Comparison of ENCODE assay signal across 19 mouse cellular contexts in the genomic region with DNA sequence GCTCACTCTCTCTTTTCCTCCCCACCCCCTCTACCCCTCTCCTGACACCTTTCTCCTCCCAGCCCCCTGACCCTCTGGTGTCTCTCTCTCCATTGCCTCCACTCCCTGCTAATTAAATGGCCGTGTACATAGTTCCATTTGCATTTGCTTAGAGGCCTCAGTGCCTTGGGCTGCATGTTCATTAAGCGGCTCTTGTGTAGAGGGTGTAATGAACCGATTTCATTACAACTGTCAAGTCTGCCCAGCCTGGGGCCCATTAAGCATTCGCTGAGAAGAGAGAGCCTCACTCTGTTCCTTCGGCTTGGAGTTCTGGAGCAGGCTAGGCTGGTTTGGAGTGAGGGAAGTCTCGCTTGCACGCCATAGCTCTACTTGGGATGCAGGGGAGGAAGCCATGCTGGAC.
DNase-seq lines count a peak whose midpoint lies in the region; ATAC-seq and TF ChIP-seq lines count a peak whose summit lies in the region.
"Had no signal": no experiment of that assay in that cellular context is flagged by ENCODE, and none has a peak within 500 bp of the region (broad histone marks: within the 10 kb centered on the region; RNA-seq: fewer than 3 reads in every experiment).

No protein-coding gene starts in this region.

- intact Hi-C loops in heart, adult 2 months (cut with DNase I): no loop called here
- intact Hi-C loops in gastrocnemius, postnatal 36 days (cut with DNase I): no loop called here

- H3K4me3 ChIP-seq in hindbrain, embryonic 12.5 days: no peak overlapping the region
- no peak overlapping the region for H3K4me3 ChIP-seq in neural tube, embryonic 12.5 days
- H3K4me3 ChIP-seq in heart, adult 2 months: no peak overlapping the region
- H3K4me3 ChIP-seq: embryonic facial prominence, embryonic 12.5 days had no signal

- TF ChIP-seq EP300 in heart, adult 2 months (IDR thresholded peaks at IDR 0.05; ENCODE audit: insufficient read depth, low read depth, low read length): no peak

- peaks cover 16% of the 10 kb centered on the region; the same call in 1 of the 2 replicates for H3K9me3 ChIP-seq in hindbrain, embryonic 12.5 days (replicated peaks)
- peaks cover 14% of the 10 kb centered on the region for H3K9me3 ChIP-seq in neural tube, embryonic 12.5 days

- peak; percentile 82 for ATAC-seq in hindbrain, embryonic 12.5 days (ENCODE audit: low FRiP score)
- ATAC-seq in neural tube, embryonic 12.5 days (ENCODE audit: low FRiP score, low read depth): peak; percentile 81
- ATAC-seq: activated CD4-positive, CD25-positive, alpha-beta regulatory T cell, adult 4 months; intestine, postnatal 0 days had no signal

- no peaks in the 10 kb centered on the region for H3K79me2 ChIP-seq in heart, adult 2 months (replicated peaks; ENCODE audit: control insufficient read depth, insufficient read depth, low read length)

- H3K4me1 ChIP-seq in hindbrain, embryonic 12.5 days: peaks cover 35% of the 10 kb centered on the region
- peaks cover 34% of the 10 kb centered on the region for H3K4me1 ChIP-seq in neural tube, embryonic 12.5 days
- H3K4me1 ChIP-seq in heart, adult 2 months (ENCODE audit: control insufficient read depth, insufficient read depth, low read length): no peaks in the 10 kb centered on the region

- H3K27me3 ChIP-seq in hindbrain, embryonic 12.5 days: no peaks in the 10 kb centered on the region
- H3K27me3 ChIP-seq in neural tube, embryonic 12.5 days (replicated peaks): no peaks in the 10 kb centered on the region
- no peaks in the 10 kb centered on the region for H3K27me3 ChIP-seq in heart, adult 2 months (ENCODE audit: control insufficient read depth, insufficient read depth, low read length)
- H3K27me3 ChIP-seq: embryonic facial prominence, embryonic 12.5 days had no signal

- no peak overlapping the region for H3K4me2 ChIP-seq in hindbrain, embryonic 12.5 days (replicated peaks)
- no peak overlapping the region for H3K4me2 ChIP-seq in neural tube, embryonic 12.5 days (replicated peaks)
- H3K4me2 ChIP-seq: embryonic facial prominence, embryonic 12.5 days had no signal

- H3K9ac ChIP-seq in hindbrain, embryonic 12.5 days: no peak overlapping the region
- no peak overlapping the region for H3K9ac ChIP-seq in neural tube, embryonic 12.5 days
- no peak overlapping the region for H3K9ac ChIP-seq in heart, adult 2 months (ENCODE audit: low read depth, low read length)
- H3K9ac ChIP-seq: embryonic facial prominence, embryonic 12.5 days had no signal

- WGBS in hindbrain, embryonic 12.5 days: 36% methylated on average over 7 of the region's 7 CpGs
- WGBS in neural tube, embryonic 12.5 days: 29% methylated on average over 7 of the region's 7 CpGs
- 79% methylated on average over 7 of the region's 7 CpGs for WGBS in heart, adult 2 months

- H3K27ac ChIP-seq in hindbrain, embryonic 12.5 days: peak overlapping the region; percentile 44
- no peak overlapping the region for H3K27ac ChIP-seq in neural tube, embryonic 12.5 days
- H3K27ac ChIP-seq in heart, adult 2 months: no peak overlapping the region
- H3K27ac ChIP-seq: embryonic facial prominence, embryonic 12.5 days had no signal

- peak; percentile 20 for DNase-seq in ZHBTc4 (ENCODE audit: low read depth, low spot score)
- DNase-seq in brain, embryonic 18.5 days (ENCODE audit: low read depth, low spot score): peak; percentile 26
- DNase-seq in heart, adult 2 months: no peak
- no peak for DNase-seq in right cerebral cortex, postnatal 14 days
- no peak for DNase-seq in gastrocnemius, postnatal 36 days
- DNase-seq: adrenal gland, postnatal 36 days; cerebellum, postnatal 36 days; heart, postnatal 36 days; kidney, postnatal 10 days; liver; lung, adult 18-20 months; lung, postnatal 4 days; right cerebral cortex, postnatal 25 days; thymus, adult 2 months had no signal

- H3K36me3 ChIP-seq in hindbrain, embryonic 12.5 days: no peaks in the 10 kb centered on the region
- no peaks in the 10 kb centered on the region for H3K36me3 ChIP-seq in neural tube, embryonic 12.5 days
- H3K36me3 ChIP-seq in heart, adult 2 months (ENCODE audit: control insufficient read depth, insufficient read depth, low read length): no peaks in the 10 kb centered on the region
- H3K36me3 ChIP-seq: embryonic facial prominence, embryonic 12.5 days had no signal

- no peak for TF ChIP-seq POLR2A in heart, adult 2 months (IDR thresholded peaks at IDR 0.05; ENCODE audit: insufficient read depth, low read depth, low read length)

- TF ChIP-seq CTCF in heart, adult 2 months (IDR thresholded peaks at IDR 0.05): no peak

Comparison
In these comparisons a context has a peak if more than half of its experiments do, and no peak if none do; other contexts are left out.
1. DNase-seq: peak in ZHBTc4 (single experiment) and brain, embryonic 18.5 days (single experiment); none in heart, adult 2 months (0 of 2), right cerebral cortex, postnatal 14 days (single experiment) and gastrocnemius, postnatal 36 days (0 of 2).